Mouse (Mus musculus) MEL (cell line): ENCODE measurements at regions not wholly inside any gene's neighbourhood (a gene's known extent, or its start where the extent isn't known, plus 50 kb on each side); places are given as distances from the start of the nearest gene placed in this dataset.

ENCODE experiments used
- DNase-seq: peaks from one replicate; pipeline ENCODE4 v3.0.0; 2011; ENCODE audit warnings: low read depth, low spot score
- H3K27ac ChIP-seq: 2 replicates; pipeline ENCODE4 v1.5.1; 2012; ENCODE audit warnings: low read depth, mild to moderate bottlenecking, control low read depth, low read length, moderate library complexity; ENCODE audit not compliant: control insufficient read depth
- H3K27me3 ChIP-seq, 2 experiments: fragments of 150-350 bp in 1 of 2; sonication (generic) in 1 of 2; 2 replicates each; pipeline ENCODE4 v1.6.1; 2012; ENCODE audit warnings: low read length in 2 of 2, mild to moderate bottlenecking in 2 of 2, improper control_type of control experiment in 1 of 2, moderate library complexity in 1 of 2; ENCODE audit not compliant: insufficient read depth in 2 of 2, control insufficient read depth in 1 of 2
- H3K36me3 ChIP-seq, 2 experiments: 2 replicates each; pipeline ENCODE4 v1.6.1; 2012 to 2014; ENCODE audit warnings: low read length in 2 of 2, improper control_type of control experiment in 1 of 2, inconsistent platforms in 1 of 2, mild to moderate bottlenecking in 1 of 2; ENCODE audit not compliant: insufficient read depth in 2 of 2, control insufficient read depth in 1 of 2
- H3K4me1 ChIP-seq, 2 experiments: fragments of 150-350 bp in 1 of 2; sonication (generic) in 1 of 2; 2 replicates each; pipeline ENCODE4 v1.6.1; 2012; ENCODE audit warnings: low read length in 2 of 2, improper control_type of control experiment in 1 of 2, mild to moderate bottlenecking in 1 of 2; ENCODE audit not compliant: insufficient read depth in 2 of 2, control insufficient read depth in 1 of 2
- H3K4me3 ChIP-seq, 2 experiments: fragments of 150-350 bp in 1 of 2; sonication (generic) in 1 of 2; 2 replicates each; pipeline ENCODE4 v1.5.1; 2012; ENCODE audit warnings: low read depth in 2 of 2, low read length in 2 of 2, mild to moderate bottlenecking in 2 of 2, moderate library complexity in 2 of 2, control low read depth in 1 of 2, improper control_type of control experiment in 1 of 2; ENCODE audit not compliant: control insufficient read depth in 1 of 2, insufficient read depth in 1 of 2
- H3K79me2 ChIP-seq: 2 replicates; pipeline ENCODE4 v1.6.1; 2012; ENCODE audit warnings: mild to moderate bottlenecking, low read length, moderate library complexity; ENCODE audit not compliant: control insufficient read depth, poor library complexity, insufficient read depth
- H3K9ac ChIP-seq: 2 replicates; pipeline ENCODE4 v1.6.1; 2012; ENCODE audit warnings: low read depth, mild to moderate bottlenecking, control low read depth, low read length, moderate library complexity; ENCODE audit not compliant: control insufficient read depth, poor library complexity, severe bottlenecking
- H3K9me3 ChIP-seq: fragments of 150-350 bp; sonication (generic); replicated peaks from 2 replicates; pipeline ENCODE4 v1.6.1; 2012; ENCODE audit warnings: mild to moderate bottlenecking, low read length, improper control_type of control experiment, moderate library complexity; ENCODE audit not compliant: insufficient read depth
- CHD1 ChIP-seq: IDR thresholded peaks from 2 replicates; pipeline ENCODE4 v1.6.1; 2012; ENCODE audit warnings: low read depth, mild to moderate bottlenecking, inconsistent platforms, low read length, improper control_type of control experiment
- CTCF ChIP-seq, 3 experiments: IDR thresholded peaks in 2 of 3; conservative IDR thresholded peaks in 1 of 3; 2 replicates each; pipeline ENCODE4 v1.5.1; 2011 to 2012; ENCODE audit warnings: low read length in 3 of 3, low read depth in 2 of 3, mild to moderate bottlenecking in 2 of 3, improper control_type of control experiment in 1 of 3, inconsistent platforms in 1 of 3, mixed read lengths in 1 of 3, moderate library complexity in 1 of 3; ENCODE audit not compliant: control insufficient read depth in 1 of 3, insufficient read depth in 1 of 3, poor library complexity in 1 of 3, severe bottlenecking in 1 of 3
- ELF1 ChIP-seq: IDR thresholded peaks from 2 replicates; pipeline ENCODE4 v1.6.1; 2014; ENCODE audit warnings: low read depth, mild to moderate bottlenecking, inconsistent platforms, low read length, improper control_type of control experiment, moderate library complexity
- GATA1 ChIP-seq: IDR thresholded peaks from 2 replicates; pipeline ENCODE4 v1.6.1; 2011; ENCODE audit warnings: low read depth, low read length, improper control_type of control experiment
- HCFC1 ChIP-seq: IDR thresholded peaks from 2 replicates; pipeline ENCODE4 v1.6.1; 2012; ENCODE audit warnings: low read depth, mild to moderate bottlenecking, inconsistent platforms, low read length, improper control_type of control experiment, moderate library complexity
- MAFK ChIP-seq: IDR thresholded peaks from 2 replicates; pipeline ENCODE4 v1.6.1; 2011; ENCODE audit warnings: low read depth, mild to moderate bottlenecking, low read length, improper control_type of control experiment, borderline replicate concordance
- MAX ChIP-seq: IDR thresholded peaks from 2 replicates; pipeline ENCODE4 v1.6.1; 2011; ENCODE audit warnings: low read length, improper control_type of control experiment
- MEF2A ChIP-seq: IDR thresholded peaks from 2 replicates; pipeline ENCODE4 v1.6.1; 2014; ENCODE audit warnings: low read depth, mild to moderate bottlenecking, inconsistent platforms, low read length, improper control_type of control experiment; ENCODE audit not compliant: poor library complexity, insufficient replicate concordance, severe bottlenecking; ENCODE audit errors: extremely low read depth
- MYB ChIP-seq: IDR thresholded peaks from 2 replicates; pipeline ENCODE4 v1.6.1; 2011; ENCODE audit warnings: mild to moderate bottlenecking, low read depth, low read length, improper control_type of control experiment
- MYC ChIP-seq: IDR thresholded peaks from 2 replicates; pipeline ENCODE4 v1.6.1; 2011; ENCODE audit warnings: low read depth, mild to moderate bottlenecking, low read length, improper control_type of control experiment, moderate library complexity
- NELFE ChIP-seq: IDR thresholded peaks from 2 replicates; pipeline ENCODE4 v1.6.1; 2011; ENCODE audit warnings: low read depth, low read length, improper control_type of control experiment
- NRF1 ChIP-seq: IDR thresholded peaks from 2 replicates; pipeline ENCODE4 v1.6.1; 2014; ENCODE audit warnings: low read depth, mild to moderate bottlenecking, inconsistent platforms, low read length, improper control_type of control experiment, moderate library complexity; ENCODE audit not compliant: poor library complexity, insufficient read depth, severe bottlenecking
- POLR2A ChIP-seq, 2 experiments: IDR thresholded peaks; 2 replicates each; pipeline ENCODE4 v1.6.1; 2011 to 2012; ENCODE audit warnings: low read length in 2 of 2, mild to moderate bottlenecking in 2 of 2, control low read depth in 1 of 2, improper control_type of control experiment in 1 of 2, low read depth in 1 of 2, moderate library complexity in 1 of 2; ENCODE audit not compliant: control insufficient read depth in 1 of 2, insufficient read depth in 1 of 2, poor library complexity in 1 of 2
- POLR2AphosphoS2 ChIP-seq: IDR thresholded peaks from 2 replicates; pipeline ENCODE4 v1.6.1; 2011; ENCODE audit warnings: low read length, improper control_type of control experiment
- POLR2AphosphoS5 ChIP-seq: IDR thresholded peaks from 2 replicates; pipeline ENCODE4 v1.6.1; 2012; ENCODE audit warnings: low read depth, borderline replicate concordance, mild to moderate bottlenecking, inconsistent platforms, low read length, moderate library complexity, mixed read lengths
- RAD21 ChIP-seq: IDR thresholded peaks from 2 replicates; pipeline ENCODE4 v1.6.1; 2011; ENCODE audit warnings: mild to moderate bottlenecking, low read depth, low read length, improper control_type of control experiment
- RCOR1 ChIP-seq: IDR thresholded peaks from 2 replicates; pipeline ENCODE4 v1.6.1; 2012; ENCODE audit warnings: low read depth, mild to moderate bottlenecking, inconsistent platforms, low read length, improper control_type of control experiment
- SIN3A ChIP-seq: IDR thresholded peaks from 2 replicates; pipeline ENCODE4 v1.6.1; 2012; ENCODE audit warnings: low read length, improper control_type of control experiment, inconsistent platforms
- SMC3 ChIP-seq: IDR thresholded peaks from 2 replicates; pipeline ENCODE4 v1.6.1; 2011; ENCODE audit warnings: low read depth, low read length, improper control_type of control experiment
- TBP ChIP-seq: IDR thresholded peaks from 2 replicates; pipeline ENCODE4 v1.8.0; 2011; ENCODE audit warnings: low read depth, low read length, improper control_type of control experiment
- TCF12 ChIP-seq: IDR thresholded peaks from 2 replicates; pipeline ENCODE4 v1.6.1; 2014; ENCODE audit warnings: low read depth, mild to moderate bottlenecking, inconsistent platforms, low read length, improper control_type of control experiment, moderate library complexity
- ZC3H11A ChIP-seq: IDR thresholded peaks from 2 replicates; pipeline ENCODE4 v1.6.1; 2012; ENCODE audit warnings: low read depth, mild to moderate bottlenecking, inconsistent platforms, low read length, improper control_type of control experiment
- ZNF384 ChIP-seq: IDR thresholded peaks from 2 replicates; pipeline ENCODE4 v1.6.1; 2012; ENCODE audit warnings: low read depth, mild to moderate bottlenecking, inconsistent platforms, low read length, improper control_type of control experiment

DNA sequence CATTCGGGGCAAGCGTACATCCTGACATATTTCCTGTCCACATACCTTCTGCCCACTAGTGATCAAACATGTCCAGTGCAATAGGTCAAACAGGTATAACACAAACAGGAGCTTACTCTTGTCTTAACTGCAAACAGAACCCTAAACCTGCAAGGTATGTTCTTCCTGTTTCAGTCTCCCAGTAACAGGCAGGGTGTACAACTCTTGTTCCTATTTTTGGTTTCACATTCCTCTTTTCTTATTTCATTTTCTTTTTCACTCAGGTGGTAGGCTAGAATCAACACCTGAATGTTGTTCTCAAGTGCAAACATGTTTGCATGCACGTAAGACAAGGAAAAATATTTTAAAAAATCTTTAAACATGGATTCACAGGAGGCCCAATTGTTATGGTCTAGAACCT, 67.7 kb upstream of the Gnaq start:
- no peak for TF ChIP-seq MEF2A
- no peak for TF ChIP-seq ZNF384
- no peak for TF ChIP-seq NELFE
- TF ChIP-seq TBP: no peak
- TF ChIP-seq HCFC1: no peak
- Histone ChIP-seq H3K9me3 (no peaks in the 10 kb centered on the region), H3K27ac (no peak overlapping the region), H3K4me3 (no peak overlapping the region), H3K27me3 (peaks cover 0 to 2% of the 10 kb centered on the region in 2 experiments), H3K79me2 (no peaks in the 10 kb centered on the region), H3K4me1 (no peaks in the 10 kb centered on the region), H3K9ac (no peak overlapping the region), H3K36me3 (no peaks in the 10 kb centered on the region)
- DNase-seq: no peak

DNA sequence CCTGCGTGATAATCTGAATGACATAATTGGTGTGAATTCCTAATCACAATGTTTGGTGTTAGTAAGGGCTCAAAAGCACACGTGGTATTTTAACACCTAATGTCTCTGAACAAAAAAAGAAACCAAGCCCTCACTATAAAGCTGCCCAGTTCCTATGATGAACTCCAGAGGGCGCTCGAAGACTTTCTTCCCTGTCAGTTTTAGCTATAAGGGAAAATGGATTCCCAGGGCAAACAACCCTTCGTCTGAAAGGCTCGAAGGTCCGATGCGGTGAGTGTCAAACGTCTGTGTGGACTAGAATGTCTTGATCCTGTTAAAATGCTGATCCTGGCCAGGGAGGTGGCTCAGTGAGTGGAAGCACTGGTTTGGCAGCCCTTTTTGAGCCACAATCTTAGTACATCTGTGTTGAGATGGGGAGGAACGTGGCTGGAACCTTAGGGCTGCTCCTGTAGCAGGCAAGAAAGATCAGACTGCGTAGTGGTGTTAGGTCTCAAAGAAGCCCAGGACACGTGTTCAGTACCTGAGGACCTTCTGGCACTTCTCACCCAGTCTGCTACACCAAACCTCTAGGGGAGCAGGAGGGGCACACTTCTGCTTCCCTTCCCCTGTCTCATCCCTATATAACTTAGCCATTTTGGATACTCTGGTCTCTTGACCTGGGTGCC, 68.6 kb upstream of the Gnaq start:
- Histone ChIP-seq H3K79me2 (no peaks in the 10 kb centered on the region), H3K27ac (no peak overlapping the region), H3K4me1 (no peaks in the 10 kb centered on the region), H3K4me3 (no peak overlapping the region), H3K36me3 (no peaks in the 10 kb centered on the region), H3K9ac (peak overlapping the region; percentile 22; the same call in 1 of the 2 replicates), H3K27me3 (peaks cover 0 to 2% of the 10 kb centered on the region in 2 experiments), H3K9me3 (no peaks in the 10 kb centered on the region)
- peak; percentile 68 for DNase-seq
- TF ChIP-seq MYB (no peak), MAFK (no peak), RCOR1 (no peak), POLR2AphosphoS2 (no peak), TCF12 (no peak), ELF1 (no peak), SMC3 (peak; percentile 73), POLR2A (IDR thresholded peaks at IDR 0.05; ENCODE audit: control insufficient read depth in 1 of 2, insufficient read depth in 1 of 2, low read depth in 1 of 2, low read length in 2 of 2, poor library complexity in 1 of 2) (no peak), POLR2AphosphoS5 (no peak), GATA1 (no peak), RAD21 (peak; percentile 82), MYC (peak; percentile 53; the same call in 1 of the 2 replicates), SIN3A (no peak), MAX (peak; percentile 22; the same call in 1 of the 2 replicates), CTCF (IDR thresholded peaks at IDR 0.05 in 2 of 3, conservative IDR thresholded peaks at IDR 0.05 in 1 of 3; ENCODE audit: control insufficient read depth in 1 of 3, insufficient read depth in 1 of 3, low read depth in 2 of 3, low read length in 3 of 3, poor library complexity in 1 of 3, severe bottlenecking in 1 of 3) (peak; percentile 57 to 81 (median 80)), ZC3H11A (peak; percentile 56), CHD1 (no peak), NELFE (no peak), NRF1 (no peak)
